Mouse (Mus musculus) gastrocnemius, postnatal 25 days (tissue): ENCODE data around the gene Cort. TPM values are rescaled to one million over a fixed set of nuclear protein-coding genes. Genes with fewer than 3 reads are reported as not detected.
A peak's percentile ranks its signal among the peaks of the same experiment; 100 is the strongest.
"Not testable (repeated sequence)": the region's sequence is repeated elsewhere in the genome, so short reads cannot be mapped to it uniquely, and the experiment has no call there.

Experiments used
- DNase-seq: peaks from one replicate; pipeline ENCODE4 v3.0.0; 2022
- total RNA-seq, 2 experiments: library from RNA; stranded (reverse); gene quantifications; 1 replicate in 1 of 2; 2 replicates in 1 of 2; pipeline ENCODE4 v1.2.3; 2021

Cort gene
- total RNA-seq, 2 experiments from 2014 or later: 0.59 to 0.70 TPM

GRCm38 (mm10) chr4:149147528-149147927, 21.0 kb upstream of the Cort start:
- no peak for DNase-seq

GRCm38 (mm10) chr4:149145151-149145550, 18.6 kb upstream of the Cort start:
- DNase-seq: no peak

GRCm38 (mm10) chr4:149144459-149144858, 17.9 kb upstream of the Cort start:
- DNase-seq: peak; percentile 65

GRCm38 (mm10) chr4:149143594-149143993, 17.0 kb upstream of the Cort start:
- DNase-seq: no peak

- DNase-seq: no peak
Measured at GRCm38 (mm10) chr4:149138515-149138914, 12.0 kb upstream of the Cort start.

GRCm38 (mm10) chr4:149136982-149137770, 10.6 kb upstream of the Cort start, which contains the start of gene Cenps:
Gene Cenps (minus strand): TSS chr4:149137629.
- peak; percentile 84 for DNase-seq

GRCm38 (mm10) chr4:149136116-149136850, 9.7 kb upstream of the Cort start:
- DNase-seq: no peak

- no peak for DNase-seq
Measured at GRCm38 (mm10) chr4:149133395-149133794, 6.8 kb upstream of the Cort start.

- no peak for DNase-seq
Measured at GRCm38 (mm10) chr4:149131789-149132565, 5.4 kb upstream of the Cort start.

GRCm38 (mm10) chr4:149131021-149131752, 4.6 kb upstream of the Cort start:
- no peak for DNase-seq

- no peak for DNase-seq
Measured at GRCm38 (mm10) chr4:149128467-149128866, 1.9 kb upstream of the Cort start.

- DNase-seq: no peak
Measured at GRCm38 (mm10) chr4:149126115-149126509, 451 bp downstream of the Cort start.

GRCm38 (mm10) chr4:149125341-149126114, 1.0 kb downstream of the Cort start:
- no peak for DNase-seq

- DNase-seq: no peak
Measured at GRCm38 (mm10) chr4:149123432-149123831, 3.1 kb downstream of the Cort start.

- not testable (repeated sequence) for DNase-seq
Measured at GRCm38 (mm10) chr4:149119978-149120562, 6.5 kb downstream of the Cort start.

GRCm38 (mm10) chr4:149103875-149104561, 22.5 kb downstream of the Cort start, which contains the start of gene Dffa:
Gene Dffa (plus strand): TSS chr4:149104146.
- DNase-seq: peak; percentile 85

GRCm38 (mm10) chr4:149101456-149101855, 25.1 kb downstream of the Cort start:
- no peak for DNase-seq

- not testable (repeated sequence) for DNase-seq
Measured at GRCm38 (mm10) chr4:149100449-149100848, 26.1 kb downstream of the Cort start.

- DNase-seq: peak; percentile 87
Measured at GRCm38 (mm10) chr4:149099369-149100017, 27.1 kb downstream of the Cort start, which contains the start of gene Pex14. Gene Pex14 (minus strand): TSS chr4:149099876.
